Mouse (Mus musculus) MEL (cell line): Measurements from ENCODE around the gene Clint1. TPM values are rescaled to one million over a fixed set of nuclear protein-coding genes. Genes with fewer than 3 reads are reported as not detected.

Source experiments
- DNase-seq: peaks from one replicate; pipeline ENCODE4 v3.0.0; 2011; ENCODE audit warnings: low read depth, low spot score
- H3K27ac ChIP-seq: 2 replicates; pipeline ENCODE4 v1.5.1; 2012; ENCODE audit warnings: low read depth, mild to moderate bottlenecking, control low read depth, low read length, moderate library complexity; ENCODE audit not compliant: control insufficient read depth
- H3K27me3 ChIP-seq, 2 experiments: fragments of 150-350 bp in 1 of 2; sonication (generic) in 1 of 2; 2 replicates each; pipeline ENCODE4 v1.6.1; 2012; ENCODE audit warnings: low read length in 2 of 2, mild to moderate bottlenecking in 2 of 2, improper control_type of control experiment in 1 of 2, moderate library complexity in 1 of 2; ENCODE audit not compliant: insufficient read depth in 2 of 2, control insufficient read depth in 1 of 2
- H3K36me3 ChIP-seq, 2 experiments: 2 replicates each; pipeline ENCODE4 v1.6.1; 2012 to 2014; ENCODE audit warnings: low read length in 2 of 2, improper control_type of control experiment in 1 of 2, inconsistent platforms in 1 of 2, mild to moderate bottlenecking in 1 of 2; ENCODE audit not compliant: insufficient read depth in 2 of 2, control insufficient read depth in 1 of 2
- H3K4me1 ChIP-seq, 2 experiments: fragments of 150-350 bp in 1 of 2; sonication (generic) in 1 of 2; 2 replicates each; pipeline ENCODE4 v1.6.1; 2012; ENCODE audit warnings: low read length in 2 of 2, improper control_type of control experiment in 1 of 2, mild to moderate bottlenecking in 1 of 2; ENCODE audit not compliant: insufficient read depth in 2 of 2, control insufficient read depth in 1 of 2
- H3K4me3 ChIP-seq, 2 experiments: fragments of 150-350 bp in 1 of 2; sonication (generic) in 1 of 2; 2 replicates each; pipeline ENCODE4 v1.5.1; 2012; ENCODE audit warnings: low read depth in 2 of 2, low read length in 2 of 2, mild to moderate bottlenecking in 2 of 2, moderate library complexity in 2 of 2, control low read depth in 1 of 2, improper control_type of control experiment in 1 of 2; ENCODE audit not compliant: control insufficient read depth in 1 of 2, insufficient read depth in 1 of 2
- H3K79me2 ChIP-seq: 2 replicates; pipeline ENCODE4 v1.6.1; 2012; ENCODE audit warnings: mild to moderate bottlenecking, low read length, moderate library complexity; ENCODE audit not compliant: control insufficient read depth, poor library complexity, insufficient read depth
- H3K9ac ChIP-seq: 2 replicates; pipeline ENCODE4 v1.6.1; 2012; ENCODE audit warnings: low read depth, mild to moderate bottlenecking, control low read depth, low read length, moderate library complexity; ENCODE audit not compliant: control insufficient read depth, poor library complexity, severe bottlenecking
- H3K9me3 ChIP-seq: fragments of 150-350 bp; sonication (generic); replicated peaks from 2 replicates; pipeline ENCODE4 v1.6.1; 2012; ENCODE audit warnings: mild to moderate bottlenecking, low read length, improper control_type of control experiment, moderate library complexity; ENCODE audit not compliant: insufficient read depth
- BHLHE40 ChIP-seq: IDR thresholded peaks from 2 replicates; pipeline ENCODE4 v1.6.1; 2012; ENCODE audit warnings: low read depth, mild to moderate bottlenecking, inconsistent platforms, low read length, improper control_type of control experiment, borderline replicate concordance
- CHD1 ChIP-seq: IDR thresholded peaks from 2 replicates; pipeline ENCODE4 v1.6.1; 2012; ENCODE audit warnings: low read depth, mild to moderate bottlenecking, inconsistent platforms, low read length, improper control_type of control experiment
- CHD2 ChIP-seq: IDR thresholded peaks from 2 replicates; pipeline ENCODE4 v1.6.1; 2011; ENCODE audit warnings: low read length, improper control_type of control experiment
- E2F4 ChIP-seq: IDR thresholded peaks from 2 replicates; pipeline ENCODE4 v1.6.1; 2011; ENCODE audit warnings: low read depth, low read length, improper control_type of control experiment, borderline replicate concordance
- EP300 ChIP-seq, 2 experiments: IDR thresholded peaks; 2 replicates each; pipeline ENCODE4 v1.6.1; 2011; ENCODE audit warnings: improper control_type of control experiment in 2 of 2, low read length in 2 of 2, low read depth in 1 of 2, mild to moderate bottlenecking in 1 of 2
- ETS1 ChIP-seq: IDR thresholded peaks from 2 replicates; pipeline ENCODE4 v1.6.1; 2012; ENCODE audit warnings: low read depth, mild to moderate bottlenecking, inconsistent platforms, low read length, improper control_type of control experiment, moderate library complexity
- GABPA ChIP-seq: IDR thresholded peaks from 2 replicates; pipeline ENCODE4 v1.6.1; 2012; ENCODE audit warnings: low read depth, mild to moderate bottlenecking, inconsistent platforms, low read length, improper control_type of control experiment, moderate library complexity
- GATA1 ChIP-seq: IDR thresholded peaks from 2 replicates; pipeline ENCODE4 v1.6.1; 2011; ENCODE audit warnings: low read depth, low read length, improper control_type of control experiment
- HCFC1 ChIP-seq: IDR thresholded peaks from 2 replicates; pipeline ENCODE4 v1.6.1; 2012; ENCODE audit warnings: low read depth, mild to moderate bottlenecking, inconsistent platforms, low read length, improper control_type of control experiment, moderate library complexity
- JUND ChIP-seq: IDR thresholded peaks from 2 replicates; pipeline ENCODE4 v1.6.1; 2011; ENCODE audit warnings: low read depth, mild to moderate bottlenecking, improper control_type of control experiment, low read length
- KAT2A ChIP-seq: conservative IDR thresholded peaks from 2 replicates; pipeline ENCODE4 v1.6.1; 2012; ENCODE audit warnings: low read depth, low read length, improper control_type of control experiment, inconsistent platforms
- MAFK ChIP-seq: IDR thresholded peaks from 2 replicates; pipeline ENCODE4 v1.6.1; 2011; ENCODE audit warnings: low read depth, mild to moderate bottlenecking, low read length, improper control_type of control experiment, borderline replicate concordance
- MAX ChIP-seq: IDR thresholded peaks from 2 replicates; pipeline ENCODE4 v1.6.1; 2011; ENCODE audit warnings: low read length, improper control_type of control experiment
- MEF2A ChIP-seq: IDR thresholded peaks from 2 replicates; pipeline ENCODE4 v1.6.1; 2014; ENCODE audit warnings: low read depth, mild to moderate bottlenecking, inconsistent platforms, low read length, improper control_type of control experiment; ENCODE audit not compliant: poor library complexity, insufficient replicate concordance, severe bottlenecking; ENCODE audit errors: extremely low read depth
- MXI1 ChIP-seq: IDR thresholded peaks from 2 replicates; pipeline ENCODE4 v1.6.1; 2011; ENCODE audit warnings: mild to moderate bottlenecking, low read depth, low read length, improper control_type of control experiment
- MYB ChIP-seq: IDR thresholded peaks from 2 replicates; pipeline ENCODE4 v1.6.1; 2011; ENCODE audit warnings: mild to moderate bottlenecking, low read depth, low read length, improper control_type of control experiment
- MYC ChIP-seq: IDR thresholded peaks from 2 replicates; pipeline ENCODE4 v1.6.1; 2011; ENCODE audit warnings: low read depth, mild to moderate bottlenecking, low read length, improper control_type of control experiment, moderate library complexity
- NELFE ChIP-seq: IDR thresholded peaks from 2 replicates; pipeline ENCODE4 v1.6.1; 2011; ENCODE audit warnings: low read depth, low read length, improper control_type of control experiment
- NRF1 ChIP-seq: IDR thresholded peaks from 2 replicates; pipeline ENCODE4 v1.6.1; 2014; ENCODE audit warnings: low read depth, mild to moderate bottlenecking, inconsistent platforms, low read length, improper control_type of control experiment, moderate library complexity; ENCODE audit not compliant: poor library complexity, insufficient read depth, severe bottlenecking
- POLR2A ChIP-seq, 2 experiments: IDR thresholded peaks; 2 replicates each; pipeline ENCODE4 v1.6.1; 2011 to 2012; ENCODE audit warnings: low read length in 2 of 2, mild to moderate bottlenecking in 2 of 2, control low read depth in 1 of 2, improper control_type of control experiment in 1 of 2, low read depth in 1 of 2, moderate library complexity in 1 of 2; ENCODE audit not compliant: control insufficient read depth in 1 of 2, insufficient read depth in 1 of 2, poor library complexity in 1 of 2
- RAD21 ChIP-seq: IDR thresholded peaks from 2 replicates; pipeline ENCODE4 v1.6.1; 2011; ENCODE audit warnings: mild to moderate bottlenecking, low read depth, low read length, improper control_type of control experiment
- SIN3A ChIP-seq: IDR thresholded peaks from 2 replicates; pipeline ENCODE4 v1.6.1; 2012; ENCODE audit warnings: low read length, improper control_type of control experiment, inconsistent platforms
- SMC3 ChIP-seq: IDR thresholded peaks from 2 replicates; pipeline ENCODE4 v1.6.1; 2011; ENCODE audit warnings: low read depth, low read length, improper control_type of control experiment
- TAL1 ChIP-seq: IDR thresholded peaks from 2 replicates; pipeline ENCODE4 v1.6.1; 2012; ENCODE audit warnings: mild to moderate bottlenecking, inconsistent platforms, low read length, moderate library complexity, mixed read lengths
- TBP ChIP-seq: IDR thresholded peaks from 2 replicates; pipeline ENCODE4 v1.8.0; 2011; ENCODE audit warnings: low read depth, low read length, improper control_type of control experiment
- TCF12 ChIP-seq: IDR thresholded peaks from 2 replicates; pipeline ENCODE4 v1.6.1; 2014; ENCODE audit warnings: low read depth, mild to moderate bottlenecking, inconsistent platforms, low read length, improper control_type of control experiment, moderate library complexity
- USF1 ChIP-seq: IDR thresholded peaks from 2 replicates; pipeline ENCODE4 v1.6.1; 2014; ENCODE audit warnings: low read depth, mild to moderate bottlenecking, inconsistent platforms, low read length, improper control_type of control experiment, moderate library complexity
- USF2 ChIP-seq, 2 experiments: IDR thresholded peaks; 2 replicates each; pipeline ENCODE4 v1.6.1; 2011 to 2012; ENCODE audit warnings: improper control_type of control experiment in 2 of 2, low read length in 2 of 2, borderline replicate concordance in 1 of 2, inconsistent platforms in 1 of 2, low read depth in 1 of 2, mild to moderate bottlenecking in 1 of 2; ENCODE audit not compliant: insufficient read depth in 1 of 2
- ZC3H11A ChIP-seq: IDR thresholded peaks from 2 replicates; pipeline ENCODE4 v1.6.1; 2012; ENCODE audit warnings: low read depth, mild to moderate bottlenecking, inconsistent platforms, low read length, improper control_type of control experiment
- ZKSCAN1 ChIP-seq: IDR thresholded peaks from 2 replicates; pipeline ENCODE4 v1.6.1; 2012; ENCODE audit warnings: low read depth, mild to moderate bottlenecking, inconsistent platforms, low read length, improper control_type of control experiment, moderate library complexity
- polyA plus RNA-seq, 2 experiments: library from polyadenylated mRNA; stranded (reverse) in 1 of 2; unstranded in 1 of 2; fragments of >175 nt in 1 of 2; fragments of >200 nt in 1 of 2; gene quantifications; 2 replicates each; pipeline versions ENCODE4 v1.2.1 to v1.2.4; 2012; ENCODE audit warnings: low replicate concordance in 2 of 2, low read depth in 1 of 2; ENCODE audit not compliant: insufficient read length in 2 of 2, insufficient read depth in 1 of 2, missing spikeins in 1 of 2
- total RNA-seq: library from RNA; depleted of rRNA; stranded (reverse); fragments of 300-350 nt; gene quantifications from 2 replicates; pipeline ENCODE4 v1.2.3, GENCODE M21; 2012

Clint1 gene
- total and polyA plus RNA-seq, 3 experiments = 58.5 to 184 (median 102) TPM

- no peak overlapping the region for H3K27ac ChIP-seq
- peak; percentile 79 for DNase-seq
- peak; percentile 55 for TF ChIP-seq MXI1
- TF ChIP-seq GATA1 = 0 out of 2 replicates have a peak, but pooled peaks have one; percentile 18
- peak; percentile 45; the same call in 1 of the 2 replicates for TF ChIP-seq ETS1
- TF ChIP-seq EP300 (IDR thresholded peaks at IDR 0.05; ENCODE audit: low read depth in 1 of 2, low read length in 2 of 2) = peak; percentile 22 to 48; a peak in 2 of 4 replicates
- 0 out of 2 replicates have a peak, but pooled peaks have one; percentile 4 for TF ChIP-seq TCF12
- no peak for TF ChIP-seq SMC3
- H3K4me1 ChIP-seq = peaks cover 12 to 25% of the 10 kb centered on the region in 2 experiments
- peaks cover 23% of the 10 kb centered on the region for H3K79me2 ChIP-seq
- H3K36me3 ChIP-seq = peaks cover 31 to 42% of the 10 kb centered on the region in 2 experiments
- H3K27me3 ChIP-seq = no peaks in the 10 kb centered on the region
- H3K9me3 ChIP-seq = no peaks in the 10 kb centered on the region
- no peak overlapping the region for H3K4me3 ChIP-seq
- H3K9ac ChIP-seq = no peak overlapping the region
Observed at GRCm38 (mm10) chr11:45883270-45883931, 31.6 kb downstream of the Clint1 start.

DNA sequence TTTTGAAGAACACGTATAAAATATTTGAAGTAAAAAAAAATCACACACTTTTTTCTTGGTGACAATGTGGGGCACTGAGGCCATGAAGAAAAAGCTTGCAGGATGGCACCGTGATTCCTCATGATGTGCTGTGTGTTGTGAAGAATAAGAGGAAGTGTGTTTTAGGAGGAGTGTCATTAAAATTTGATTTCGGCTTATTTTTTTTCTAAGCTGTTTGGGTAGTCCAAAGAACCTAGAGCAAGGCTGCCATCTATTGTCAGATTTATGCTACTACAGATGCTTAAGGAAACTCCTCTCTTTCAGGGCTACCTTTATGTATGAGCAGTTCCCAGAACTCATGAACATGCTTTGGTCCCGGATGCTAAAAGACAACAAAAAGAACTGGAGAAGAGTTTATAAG, 32.2 kb downstream of the Clint1 start:
- peaks cover 12 to 25% of the 10 kb centered on the region in 2 experiments for H3K4me1 ChIP-seq
- no peak overlapping the region for H3K27ac ChIP-seq
- DNase-seq = peak; percentile 86
- no peaks in the 10 kb centered on the region for H3K27me3 ChIP-seq
- H3K79me2 ChIP-seq = peaks cover 21% of the 10 kb centered on the region
- no peak overlapping the region for H3K4me3 ChIP-seq
- no peak overlapping the region for H3K9ac ChIP-seq
- H3K9me3 ChIP-seq = no peaks in the 10 kb centered on the region
- peaks cover 31 to 44% of the 10 kb centered on the region in 2 experiments for H3K36me3 ChIP-seq
- no peak for TF ChIP-seq ETS1
- TF ChIP-seq ZKSCAN1 = no peak
- TF ChIP-seq USF1 = no peak
- no peak for TF ChIP-seq JUND
- TF ChIP-seq CHD2 = no peak
- TF ChIP-seq NELFE = no peak
- TF ChIP-seq POLR2A (IDR thresholded peaks at IDR 0.05; ENCODE audit: control insufficient read depth in 1 of 2, insufficient read depth in 1 of 2, low read depth in 1 of 2, low read length in 2 of 2, poor library complexity in 1 of 2) = no peak
- no peak for TF ChIP-seq NRF1
- TF ChIP-seq EP300 (IDR thresholded peaks at IDR 0.05; ENCODE audit: low read depth in 1 of 2, low read length in 2 of 2) = no peak
- no peak for TF ChIP-seq TAL1
- TF ChIP-seq RAD21 = peak; percentile 83
- no peak for TF ChIP-seq TBP
- no peak for TF ChIP-seq HCFC1
- TF ChIP-seq CHD1 = no peak
- no peak for TF ChIP-seq USF2 (IDR thresholded peaks at IDR 0.05; ENCODE audit: borderline replicate concordance in 1 of 2, insufficient read depth in 1 of 2, low read depth in 1 of 2, low read length in 2 of 2)
- no peak for TF ChIP-seq MAFK
- TF ChIP-seq ZC3H11A = peak; percentile 53
- no peak for TF ChIP-seq KAT2A
- TF ChIP-seq E2F4 = no peak
- TF ChIP-seq MYC = peak; percentile 56; the same call in 1 of the 2 replicates
- peak; percentile 68; the same call in 1 of the 2 replicates for TF ChIP-seq SIN3A
- TF ChIP-seq MYB = no peak
- no peak for TF ChIP-seq MEF2A
- TF ChIP-seq SMC3 = peak; percentile 68
- no peak for TF ChIP-seq BHLHE40
- TF ChIP-seq MAX = no peak
- no peak for TF ChIP-seq TCF12
- TF ChIP-seq GABPA = no peak
